Mouse (Mus musculus): ENCODE measurements at regions not wholly inside any gene's neighbourhood (a gene's known extent, or its start where the extent isn't known, plus 50 kb on each side); places are given as distances from the start of the nearest gene placed in this dataset.
"Not testable (repeated sequence)": the region's sequence is repeated elsewhere in the genome, so short reads cannot be mapped to it uniquely, and the experiment has no call there.

DNA sequence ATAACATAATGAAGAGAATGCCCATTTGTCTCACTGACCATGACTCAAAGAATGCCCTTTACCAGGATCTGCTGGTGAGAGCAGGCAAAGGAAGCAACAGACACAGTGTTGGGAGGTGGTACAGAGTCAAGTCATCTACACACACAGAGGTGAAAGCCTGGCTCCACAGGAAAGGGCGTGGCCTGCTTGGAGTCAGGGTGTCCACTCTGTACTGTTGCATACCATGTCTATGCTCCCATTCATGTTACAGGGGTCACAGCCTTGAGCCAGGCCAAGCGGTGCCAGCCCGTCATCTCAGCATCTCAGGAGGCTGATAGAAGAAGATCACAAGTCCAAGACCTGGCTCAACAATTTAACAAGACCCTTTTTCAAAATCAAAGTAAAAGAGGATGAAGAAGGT lies 57.8 kb upstream of the Tcerg1l start:
- Histone ChIP-seq H3K4me2 (ENCODE audit: low read depth, low read length) (no peak overlapping the region), H3K4me1 (ENCODE audit: control insufficient read depth, insufficient read depth) (no peaks in the 10 kb centered on the region), H3K36me3 (replicated peaks; ENCODE audit: control insufficient read depth, insufficient read depth, low read length) (no peaks in the 10 kb centered on the region), H3K9me3 (replicated peaks; ENCODE audit: control insufficient read depth, low read length) (no peaks in the 10 kb centered on the region), H3K27me3 (ENCODE audit: control insufficient read depth, insufficient read depth, low read length) (no peaks in the 10 kb centered on the region), H3K9ac (replicated peaks; ENCODE audit: low read depth, low read length) (no peak overlapping the region), H3K27ac (ENCODE audit: low read depth) (no peak overlapping the region), H3K4me3 (ENCODE audit: low read depth, low read length) (no peak overlapping the region)
- DNase-seq (ENCODE audit: low spot score) (no peak), ATAC-seq (ENCODE audit: insufficient read depth, low read depth) (no peak)
- WGBS, result 71% methylated on average over 3 of the region's 3 CpGs
- no peak for TF ChIP-seq EP300 (IDR thresholded peaks at IDR 0.05; ENCODE audit: low read depth)
- no peak for TF ChIP-seq CTCF (IDR thresholded peaks at IDR 0.05; ENCODE audit: low read depth)

DNA sequence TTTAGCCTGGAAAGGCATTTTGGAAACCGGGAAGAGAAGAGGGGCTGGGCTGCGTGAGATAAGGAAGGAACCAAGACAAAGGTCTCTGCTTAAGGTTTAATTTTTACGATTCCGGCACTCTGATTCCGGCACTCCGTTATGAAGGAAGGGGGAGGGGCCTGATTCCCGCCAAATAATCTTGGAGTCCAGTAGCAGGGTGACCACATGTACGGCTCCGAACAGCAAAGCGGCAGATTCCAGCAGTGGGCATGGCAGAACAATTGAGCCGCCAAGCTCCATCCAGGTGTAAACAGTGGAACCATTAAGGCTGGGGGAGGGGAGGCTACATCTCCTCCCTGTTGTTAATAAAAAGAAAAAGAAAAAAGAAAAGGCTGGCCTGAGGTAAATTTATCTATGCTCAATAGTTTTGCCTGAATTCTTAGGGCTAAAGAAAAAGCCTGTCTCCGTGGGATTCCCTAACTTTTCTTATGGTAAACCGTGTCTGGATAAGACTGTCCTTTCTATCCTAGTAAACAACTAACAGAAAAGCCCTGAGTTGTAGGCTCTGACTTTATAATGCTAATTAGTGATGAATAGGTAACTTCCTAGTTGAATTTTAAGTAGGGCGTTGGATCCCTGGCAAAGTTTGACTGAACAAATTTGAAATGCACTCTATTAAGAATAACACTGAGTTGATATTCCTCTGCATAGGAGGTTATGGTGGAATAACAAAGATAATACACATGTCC lies 57.1 kb upstream of the Tcerg1l start:
- H3K27me3 ChIP-seq (ENCODE audit: control insufficient read depth, insufficient read depth, low read length); DNase-seq (ENCODE audit: low spot score); H3K27ac ChIP-seq (ENCODE audit: low read depth); H3K36me3 ChIP-seq (replicated peaks; ENCODE audit: control insufficient read depth, insufficient read depth, low read length); H3K9me3 ChIP-seq (replicated peaks; ENCODE audit: control insufficient read depth, low read length); H3K4me2 ChIP-seq (ENCODE audit: low read depth, low read length); H3K4me1 ChIP-seq (ENCODE audit: control insufficient read depth, insufficient read depth); H3K4me3 ChIP-seq (ENCODE audit: low read depth, low read length); H3K9ac ChIP-seq (replicated peaks; ENCODE audit: low read depth, low read length); ATAC-seq (ENCODE audit: insufficient read depth, low read depth): not testable (repeated sequence)
- 50% methylated on average over 14 of the region's 14 CpGs for WGBS

- H3K9me3 ChIP-seq (replicated peaks; ENCODE audit: control insufficient read depth, low read length), result no peaks in the 10 kb centered on the region
- no peak overlapping the region for H3K4me2 ChIP-seq (ENCODE audit: low read depth, low read length)
- H3K9ac ChIP-seq (replicated peaks; ENCODE audit: low read depth, low read length), result no peak overlapping the region
- no peak for DNase-seq (ENCODE audit: low spot score)
- H3K4me1 ChIP-seq (ENCODE audit: control insufficient read depth, insufficient read depth), result no peaks in the 10 kb centered on the region
- TF ChIP-seq EP300 (IDR thresholded peaks at IDR 0.05; ENCODE audit: low read depth) (no peak), CTCF (IDR thresholded peaks at IDR 0.05; ENCODE audit: low read depth) (no peak)
- H3K27me3 ChIP-seq (ENCODE audit: control insufficient read depth, insufficient read depth, low read length), result no peaks in the 10 kb centered on the region
- H3K36me3 ChIP-seq (replicated peaks; ENCODE audit: control insufficient read depth, insufficient read depth, low read length), result no peaks in the 10 kb centered on the region
- H3K27ac ChIP-seq (ENCODE audit: low read depth), result no peak overlapping the region
- H3K4me3 ChIP-seq (ENCODE audit: low read depth, low read length), result no peak overlapping the region
- ATAC-seq (ENCODE audit: insufficient read depth, low read depth), result no peak
These were observed 53.8 kb upstream of the Tcerg1l start for GRCm38 (mm10) chr7:138451321-138451720.

GRCm38 (mm10) chr7:138448519-138448918 lies 51.0 kb upstream of the Tcerg1l start:
- Histone ChIP-seq H3K27ac (ENCODE audit: low read depth) (no peak overlapping the region), H3K9ac (replicated peaks; ENCODE audit: low read depth, low read length) (no peak overlapping the region), H3K9me3 (replicated peaks; ENCODE audit: control insufficient read depth, low read length) (no peaks in the 10 kb centered on the region), H3K4me2 (ENCODE audit: low read depth, low read length) (no peak overlapping the region), H3K4me1 (ENCODE audit: control insufficient read depth, insufficient read depth) (no peaks in the 10 kb centered on the region), H3K27me3 (ENCODE audit: control insufficient read depth, insufficient read depth, low read length) (no peaks in the 10 kb centered on the region), H3K36me3 (replicated peaks; ENCODE audit: control insufficient read depth, insufficient read depth, low read length) (no peaks in the 10 kb centered on the region), H3K4me3 (ENCODE audit: low read depth, low read length) (no peak overlapping the region)
- no peak for ATAC-seq (ENCODE audit: insufficient read depth, low read depth)
- 77% methylated on average over 7 of the region's 7 CpGs for WGBS
- no peak for DNase-seq (ENCODE audit: low spot score)
- TF ChIP-seq CTCF (IDR thresholded peaks at IDR 0.05; ENCODE audit: low read depth), result no peak
- no peak for TF ChIP-seq EP300 (IDR thresholded peaks at IDR 0.05; ENCODE audit: low read depth)

All from heart, postnatal 0 days (tissue).